Mouse (Mus musculus) ovary, postnatal 14 days (tissue): Measurements from ENCODE around the gene Ecel1.

Source experiments
- DNase-seq: peaks from one replicate; pipeline ENCODE4 v3.0.0; 2022; ENCODE audit warnings: low spot score

The Ecel1 gene

DNA sequence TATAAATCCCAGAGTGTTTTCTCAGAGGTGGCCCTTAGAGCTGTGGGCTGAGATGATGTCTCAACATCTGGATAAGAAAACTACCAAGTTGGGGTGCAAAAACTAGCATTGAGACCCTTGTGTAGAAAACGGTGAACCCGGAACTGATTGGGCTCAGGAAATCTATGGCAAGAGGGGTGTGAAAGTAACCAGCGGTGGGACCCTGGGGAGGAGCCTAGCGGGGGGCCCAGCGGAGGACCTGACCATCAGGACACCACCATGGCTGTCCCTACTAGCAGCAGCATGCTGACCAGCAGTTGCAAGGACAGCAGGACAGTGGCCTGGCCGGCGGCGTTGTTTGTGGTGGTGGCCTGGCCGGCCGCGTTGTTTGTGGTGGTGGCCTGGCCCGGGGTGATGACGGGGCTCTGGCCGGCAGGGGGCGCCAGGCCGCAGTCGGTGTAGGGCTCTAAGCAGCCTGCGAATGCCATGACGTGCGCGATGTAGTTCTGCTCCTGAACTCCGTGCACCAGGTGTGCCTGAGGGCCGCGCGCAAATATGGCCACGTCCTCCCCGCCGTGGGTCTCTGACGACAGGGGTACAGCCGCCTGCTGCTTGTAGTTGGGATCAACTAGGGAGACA lies 57.9 kb downstream of the Ecel1 start:
- peak; percentile 61 for DNase-seq
